Mouse (Mus musculus): Measurements from ENCODE around the gene Apobr.
A peak's percentile ranks its signal among the peaks of the same experiment; 100 is the strongest.

Gene Apobr

GRCm38 (mm10) chr7:126584506-126584977 is at the start of gene Apobr:
Gene Apobr, plus strand, starts transcription at chr7:126584942.
- Histone ChIP-seq H3K27me3 (ENCODE audit: control insufficient read depth, insufficient read depth, low read length, poor library complexity, severe bottlenecking) (no peaks in the 10 kb centered on the region), H3K36me3 (ENCODE audit: control insufficient read depth, insufficient read depth, low read length, poor library complexity, severe bottlenecking) (peaks cover 4% of the 10 kb centered on the region)
- DNase-seq (ENCODE audit: low read depth, low spot score): peak; percentile 18

- Histone ChIP-seq H3K27me3 (ENCODE audit: control insufficient read depth, insufficient read depth, low read length, poor library complexity, severe bottlenecking) (no peaks in the 10 kb centered on the region), H3K36me3 (ENCODE audit: control insufficient read depth, insufficient read depth, low read length, poor library complexity, severe bottlenecking) (no peaks in the 10 kb centered on the region)
- peak; percentile 11 for DNase-seq (ENCODE audit: low read depth, low spot score)
These were observed 49.0 kb upstream of the Apobr start for GRCm38 (mm10) chr7:126535766-126536165.

- no peaks in the 10 kb centered on the region for H3K27me3 ChIP-seq (ENCODE audit: control insufficient read depth, insufficient read depth, low read length, poor library complexity, severe bottlenecking)
- DNase-seq (ENCODE audit: low read depth, low spot score): no peak
- H3K36me3 ChIP-seq (ENCODE audit: control insufficient read depth, insufficient read depth, low read length, poor library complexity, severe bottlenecking): no peaks in the 10 kb centered on the region
These were observed 48.3 kb upstream of the Apobr start for GRCm38 (mm10) chr7:126536466-126536865.

- peak; percentile 74 for DNase-seq (ENCODE audit: low read depth, low spot score)
- no peaks in the 10 kb centered on the region for H3K27me3 ChIP-seq (ENCODE audit: control insufficient read depth, insufficient read depth, low read length, poor library complexity, severe bottlenecking)
- H3K36me3 ChIP-seq (ENCODE audit: control insufficient read depth, insufficient read depth, low read length, poor library complexity, severe bottlenecking): no peaks in the 10 kb centered on the region
These were observed 46.7 kb upstream of the Apobr start for GRCm38 (mm10) chr7:126537820-126538585.

GRCm38 (mm10) chr7:126541661-126542060 is 43.1 kb upstream of the Apobr start:
- no peaks in the 10 kb centered on the region for H3K27me3 ChIP-seq (ENCODE audit: control insufficient read depth, insufficient read depth, low read length, poor library complexity, severe bottlenecking)
- no peak for DNase-seq (ENCODE audit: low read depth, low spot score)
- H3K36me3 ChIP-seq (ENCODE audit: control insufficient read depth, insufficient read depth, low read length, poor library complexity, severe bottlenecking): peaks cover 3% of the 10 kb centered on the region; the same call in 1 of the 2 replicates

GRCm38 (mm10) chr7:126545631-126546030 is 39.1 kb upstream of the Apobr start:
- no peak for DNase-seq (ENCODE audit: low read depth, low spot score)
- no peaks in the 10 kb centered on the region for H3K27me3 ChIP-seq (ENCODE audit: control insufficient read depth, insufficient read depth, low read length, poor library complexity, severe bottlenecking)
- H3K36me3 ChIP-seq (ENCODE audit: control insufficient read depth, insufficient read depth, low read length, poor library complexity, severe bottlenecking): peaks cover 18% of the 10 kb centered on the region

- Histone ChIP-seq H3K27me3 (ENCODE audit: control insufficient read depth, insufficient read depth, low read length, poor library complexity, severe bottlenecking) (no peaks in the 10 kb centered on the region), H3K36me3 (ENCODE audit: control insufficient read depth, insufficient read depth, low read length, poor library complexity, severe bottlenecking) (peaks cover 37% of the 10 kb centered on the region)
- DNase-seq (ENCODE audit: low read depth, low spot score): peak; percentile 62
These were observed 29.9 kb upstream of the Apobr start for GRCm38 (mm10) chr7:126554796-126555195.

- DNase-seq (ENCODE audit: low read depth, low spot score): no peak
- Histone ChIP-seq H3K36me3 (ENCODE audit: control insufficient read depth, insufficient read depth, low read length, poor library complexity, severe bottlenecking) (peaks cover 38% of the 10 kb centered on the region), H3K27me3 (ENCODE audit: control insufficient read depth, insufficient read depth, low read length, poor library complexity, severe bottlenecking) (no peaks in the 10 kb centered on the region)
These were observed 28.1 kb upstream of the Apobr start for GRCm38 (mm10) chr7:126556635-126557034.

- Histone ChIP-seq H3K27me3 (ENCODE audit: control insufficient read depth, insufficient read depth, low read length, poor library complexity, severe bottlenecking) (no peaks in the 10 kb centered on the region), H3K36me3 (ENCODE audit: control insufficient read depth, insufficient read depth, low read length, poor library complexity, severe bottlenecking) (peaks cover 2% of the 10 kb centered on the region)
- no peak for DNase-seq (ENCODE audit: low read depth, low spot score)
These were observed 19.0 kb upstream of the Apobr start for GRCm38 (mm10) chr7:126565693-126566092.

GRCm38 (mm10) chr7:126566094-126566765 is 18.5 kb upstream of the Apobr start, which contains the start of gene Eif3c:
Gene Eif3c, minus strand, starts transcription at chr7:126566411.
- Histone ChIP-seq H3K36me3 (ENCODE audit: control insufficient read depth, insufficient read depth, low read length, poor library complexity, severe bottlenecking) (no peaks in the 10 kb centered on the region; the same call in none of the 2 replicates), H3K27me3 (ENCODE audit: control insufficient read depth, insufficient read depth, low read length, poor library complexity, severe bottlenecking) (no peaks in the 10 kb centered on the region)
- DNase-seq (ENCODE audit: low read depth, low spot score): peak; percentile 90

GRCm38 (mm10) chr7:126576946-126577345 is 7.8 kb upstream of the Apobr start:
- peak; percentile 71 for DNase-seq (ENCODE audit: low read depth, low spot score)
- peaks cover 6% of the 10 kb centered on the region for H3K36me3 ChIP-seq (ENCODE audit: control insufficient read depth, insufficient read depth, low read length, poor library complexity, severe bottlenecking)
- no peaks in the 10 kb centered on the region for H3K27me3 ChIP-seq (ENCODE audit: control insufficient read depth, insufficient read depth, low read length, poor library complexity, severe bottlenecking)

GRCm38 (mm10) chr7:126579172-126579571 is 5.6 kb upstream of the Apobr start:
- no peaks in the 10 kb centered on the region for H3K27me3 ChIP-seq (ENCODE audit: control insufficient read depth, insufficient read depth, low read length, poor library complexity, severe bottlenecking)
- DNase-seq (ENCODE audit: low read depth, low spot score): peak; percentile 61
- peaks cover 6% of the 10 kb centered on the region for H3K36me3 ChIP-seq (ENCODE audit: control insufficient read depth, insufficient read depth, low read length, poor library complexity, severe bottlenecking)

- Histone ChIP-seq H3K27me3 (ENCODE audit: control insufficient read depth, insufficient read depth, low read length, poor library complexity, severe bottlenecking) (no peaks in the 10 kb centered on the region), H3K36me3 (ENCODE audit: control insufficient read depth, insufficient read depth, low read length, poor library complexity, severe bottlenecking) (peaks cover 4% of the 10 kb centered on the region)
- no peak for DNase-seq (ENCODE audit: low read depth, low spot score)
These were observed 3.1 kb upstream of the Apobr start for GRCm38 (mm10) chr7:126581661-126582060.

GRCm38 (mm10) chr7:126582759-126583158 is 2.0 kb upstream of the Apobr start:
- Histone ChIP-seq H3K36me3 (ENCODE audit: control insufficient read depth, insufficient read depth, low read length, poor library complexity, severe bottlenecking) (peaks cover 4% of the 10 kb centered on the region), H3K27me3 (ENCODE audit: control insufficient read depth, insufficient read depth, low read length, poor library complexity, severe bottlenecking) (no peaks in the 10 kb centered on the region)
- DNase-seq (ENCODE audit: low read depth, low spot score): no peak

- H3K36me3 ChIP-seq (ENCODE audit: control insufficient read depth, insufficient read depth, low read length, poor library complexity, severe bottlenecking): peaks cover 4% of the 10 kb centered on the region
- H3K27me3 ChIP-seq (ENCODE audit: control insufficient read depth, insufficient read depth, low read length, poor library complexity, severe bottlenecking): no peaks in the 10 kb centered on the region
These were observed 1.5 kb upstream of the Apobr start for GRCm38 (mm10) chr7:126583251-126583709.

More at GRCm38 (mm10) chr7:126583251-126583709, 1.5 kb upstream of the Apobr start:
- peak; percentile 93 for DNase-seq (ENCODE audit: low read depth, low spot score)
